Mouse (Mus musculus) testis, adult 2 months (tissue): ENCODE data around the gene Uevld. TPM values are rescaled to one million over a fixed set of nuclear protein-coding genes. Genes with fewer than 3 reads are reported as not detected.

Source experiments
- H3K27ac ChIP-seq: fragments of 200-500 bp; 2 replicates; pipeline ENCODE4 v1.5.1; 2012; ENCODE audit warnings: low read depth, low read length; ENCODE audit not compliant: control insufficient read depth, insufficient read depth
- H3K27me3 ChIP-seq: fragments of 200-500 bp; 2 replicates; pipeline ENCODE4 v1.6.1; 2012; ENCODE audit warnings: mild to moderate bottlenecking, low read length, moderate library complexity; ENCODE audit not compliant: control insufficient read depth, insufficient read depth
- H3K36me3 ChIP-seq: fragments of 200-500 bp; 2 replicates; pipeline ENCODE4 v1.6.1; 2012; ENCODE audit warnings: mild to moderate bottlenecking, low read length; ENCODE audit not compliant: control insufficient read depth, insufficient read depth
- H3K4me1 ChIP-seq: fragments of 200-500 bp; 2 replicates; pipeline ENCODE4 v1.6.1; 2012; ENCODE audit warnings: low read length; ENCODE audit not compliant: control insufficient read depth, insufficient read depth
- H3K4me3 ChIP-seq: fragments of 200-500 bp; 2 replicates; pipeline ENCODE4 v1.5.1; 2012; ENCODE audit warnings: low read depth, mild to moderate bottlenecking, low read length, moderate library complexity, mixed read lengths; ENCODE audit not compliant: control insufficient read depth
- CTCF ChIP-seq: fragments of 200-500 bp; IDR thresholded peaks from 2 replicates; pipeline ENCODE4 v1.5.1; 2012; ENCODE audit warnings: low read depth, mild to moderate bottlenecking, inconsistent platforms, low read length, moderate library complexity; ENCODE audit not compliant: control insufficient read depth, insufficient read depth, insufficient replicate concordance
- POLR2A ChIP-seq: fragments of 200-500 bp; IDR thresholded peaks from 2 replicates; pipeline ENCODE4 v1.6.1; 2012; ENCODE audit warnings: low read depth, mild to moderate bottlenecking, inconsistent platforms, low read length, moderate library complexity; ENCODE audit not compliant: control insufficient read depth
- polyA plus RNA-seq: library from polyadenylated mRNA; depleted of rRNA; stranded (reverse); fragments of >200 nt; gene quantifications from 2 replicates; pipeline ENCODE4 v1.2.3, GENCODE M21; 2012

Gene Uevld
- polyA plus RNA-seq, 1 experiment: 2.9 TPM

- Histone ChIP-seq H3K4me1 (peaks cover 4% of the 10 kb centered on the region), H3K27me3 (no peaks in the 10 kb centered on the region), H3K27ac (no peak overlapping the region), H3K36me3 (no peaks in the 10 kb centered on the region), H3K4me3 (no peak overlapping the region)
- TF ChIP-seq CTCF (no peak), POLR2A (no peak)
Measured at GRCm38 (mm10) chr7:46962806-46963618, 4.7 kb upstream of the Uevld start.

- no peaks in the 10 kb centered on the region for H3K27me3 ChIP-seq
- peaks cover 6% of the 10 kb centered on the region for H3K4me1 ChIP-seq
- no peak overlapping the region for H3K4me3 ChIP-seq
- H3K27ac ChIP-seq: no peak overlapping the region
- no peaks in the 10 kb centered on the region for H3K36me3 ChIP-seq
- no peak for TF ChIP-seq CTCF
- TF ChIP-seq POLR2A: no peak
Measured at GRCm38 (mm10) chr7:46962132-46962531, 3.8 kb upstream of the Uevld start.

DNA sequence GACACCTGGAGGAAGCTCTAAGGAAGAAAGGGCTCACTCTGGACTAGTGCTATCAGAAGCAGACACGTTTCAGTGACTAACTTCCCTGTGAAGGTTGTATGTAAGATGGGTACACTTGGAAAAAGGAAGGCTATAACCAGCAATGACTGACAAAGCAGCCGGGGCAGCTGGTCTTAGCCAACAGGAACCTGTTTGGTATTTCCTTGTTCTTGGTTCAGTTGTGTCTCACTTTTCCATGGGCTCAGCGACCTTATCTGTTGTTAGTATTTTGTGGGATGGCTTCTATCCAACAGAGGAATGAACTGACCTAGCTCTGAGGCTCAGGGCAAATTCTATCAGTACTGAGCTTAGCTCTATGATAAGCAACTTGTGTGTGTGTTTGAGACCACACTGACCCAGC is 2.7 kb upstream of the Uevld start:
- Histone ChIP-seq H3K4me1 (peaks cover 6% of the 10 kb centered on the region), H3K4me3 (no peak overlapping the region), H3K36me3 (no peaks in the 10 kb centered on the region), H3K27ac (no peak overlapping the region), H3K27me3 (no peaks in the 10 kb centered on the region)
- TF ChIP-seq POLR2A (no peak), CTCF (no peak)

GRCm38 (mm10) chr7:46958853-46959252 is 526 bp upstream of the Uevld start:
- no peak overlapping the region for H3K4me3 ChIP-seq
- no peak overlapping the region for H3K27ac ChIP-seq
- peaks cover 6% of the 10 kb centered on the region for H3K4me1 ChIP-seq
- H3K36me3 ChIP-seq: no peaks in the 10 kb centered on the region
- no peaks in the 10 kb centered on the region for H3K27me3 ChIP-seq
- no peak for TF ChIP-seq POLR2A
- TF ChIP-seq CTCF: no peak

- Histone ChIP-seq H3K4me3 (no peak overlapping the region), H3K4me1 (no peaks in the 10 kb centered on the region), H3K27me3 (no peaks in the 10 kb centered on the region), H3K36me3 (no peaks in the 10 kb centered on the region), H3K27ac (no peak overlapping the region)
- TF ChIP-seq CTCF (peak; percentile 22; the same call in 1 of the 2 replicates), POLR2A (no peak)
Measured at GRCm38 (mm10) chr7:46935847-46936246, 22.5 kb downstream of the Uevld start.

DNA sequence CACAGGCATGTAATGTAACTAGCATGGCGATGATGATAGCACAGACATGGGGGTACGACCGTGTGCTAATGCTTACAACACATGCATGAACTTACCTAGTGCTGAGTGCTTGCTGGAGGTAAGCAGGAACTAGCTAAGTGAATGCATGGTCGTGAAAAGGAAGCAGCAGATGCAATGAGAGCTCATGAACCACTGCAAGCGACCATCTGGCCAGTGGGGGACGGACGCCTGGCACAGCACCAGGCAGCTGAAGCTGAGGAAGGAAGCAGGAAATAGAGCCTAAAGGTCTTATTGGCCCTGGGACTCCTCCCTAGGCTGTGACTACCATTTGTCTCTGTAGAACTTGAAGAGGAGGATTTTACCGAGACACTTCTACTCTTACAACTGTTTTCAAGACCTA is 23.5 kb downstream of the Uevld start:
- no peaks in the 10 kb centered on the region for H3K4me1 ChIP-seq
- H3K4me3 ChIP-seq: no peak overlapping the region
- no peaks in the 10 kb centered on the region for H3K36me3 ChIP-seq
- no peak for TF ChIP-seq CTCF
- TF ChIP-seq POLR2A: no peak
- no peak overlapping the region for H3K27ac ChIP-seq
- H3K27me3 ChIP-seq: no peaks in the 10 kb centered on the region

DNA sequence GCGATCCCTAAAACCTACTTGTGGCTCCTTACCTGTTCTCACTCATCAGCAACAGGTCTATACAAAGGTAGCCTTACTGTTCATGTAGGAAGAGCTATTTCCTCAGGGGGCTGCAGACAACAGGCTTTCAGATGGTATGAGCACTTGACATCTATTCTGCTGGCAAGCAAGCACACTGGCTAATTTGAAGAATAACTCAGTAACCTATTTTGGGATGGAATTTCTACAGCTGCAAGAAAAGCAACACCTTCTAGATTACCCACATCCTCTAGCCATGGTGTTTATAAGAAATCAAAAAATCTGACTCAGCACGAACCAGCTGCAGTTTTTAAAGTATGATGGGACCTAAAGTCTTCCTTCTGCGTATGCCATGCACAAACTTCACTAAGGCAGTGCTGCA is 27.0 kb downstream of the Uevld start:
- no peak for TF ChIP-seq POLR2A
- TF ChIP-seq CTCF: no peak
- no peaks in the 10 kb centered on the region for H3K27me3 ChIP-seq
- H3K4me3 ChIP-seq: no peak overlapping the region
- no peaks in the 10 kb centered on the region for H3K36me3 ChIP-seq
- no peaks in the 10 kb centered on the region for H3K4me1 ChIP-seq
- H3K27ac ChIP-seq: no peak overlapping the region

- TF ChIP-seq POLR2A: no peak
- no peak for TF ChIP-seq CTCF
- no peak overlapping the region for H3K4me3 ChIP-seq
- H3K36me3 ChIP-seq: no peaks in the 10 kb centered on the region
- no peaks in the 10 kb centered on the region for H3K4me1 ChIP-seq
- H3K27ac ChIP-seq: no peak overlapping the region
- no peaks in the 10 kb centered on the region for H3K27me3 ChIP-seq
Measured at GRCm38 (mm10) chr7:46928291-46928690, 30.0 kb downstream of the Uevld start.
